Mouse (Mus musculus): ENCODE results near the gene 1110032A03Rik.

Gene 1110032A03Rik

GRCm38 (mm10) chr9:50774991-50775612 is at the start of gene 1110032A03Rik, which contains the start of gene Alg9:
TSS of gene 1110032A03Rik (minus strand) at chr9:50775520.
TSS of gene Alg9 (plus strand) at chr9:50775019.
- in situ Hi-C loops (cut with MboI, MseI) = no loop called here

GRCm38 (mm10) chr9:50823779-50824453 is 48.6 kb upstream of the 1110032A03Rik start:
- in situ Hi-C loops (cut with MboI, MseI) = no loop called here

DNA sequence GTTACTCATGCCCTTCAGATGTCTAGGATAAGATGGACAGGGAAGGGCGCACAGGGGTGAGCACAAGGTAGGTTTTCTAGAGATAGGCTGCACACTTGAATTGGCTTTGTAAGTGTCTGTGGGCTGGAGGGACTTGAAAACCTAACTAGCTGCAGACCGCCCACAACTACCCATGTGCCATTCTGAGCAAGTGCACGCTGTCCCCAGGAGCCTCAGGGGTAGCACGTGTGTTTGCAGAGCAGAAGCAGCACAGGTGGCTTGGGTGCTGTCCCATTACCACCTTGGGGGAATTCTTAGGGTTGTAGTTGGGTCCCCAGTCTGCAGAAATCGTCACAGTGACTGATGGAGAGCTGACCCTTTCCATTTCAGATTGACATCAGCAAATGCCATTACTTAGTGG is 46.9 kb upstream of the 1110032A03Rik start:
- in situ Hi-C loops (cut with MboI, MseI) = no loop called here

DNA sequence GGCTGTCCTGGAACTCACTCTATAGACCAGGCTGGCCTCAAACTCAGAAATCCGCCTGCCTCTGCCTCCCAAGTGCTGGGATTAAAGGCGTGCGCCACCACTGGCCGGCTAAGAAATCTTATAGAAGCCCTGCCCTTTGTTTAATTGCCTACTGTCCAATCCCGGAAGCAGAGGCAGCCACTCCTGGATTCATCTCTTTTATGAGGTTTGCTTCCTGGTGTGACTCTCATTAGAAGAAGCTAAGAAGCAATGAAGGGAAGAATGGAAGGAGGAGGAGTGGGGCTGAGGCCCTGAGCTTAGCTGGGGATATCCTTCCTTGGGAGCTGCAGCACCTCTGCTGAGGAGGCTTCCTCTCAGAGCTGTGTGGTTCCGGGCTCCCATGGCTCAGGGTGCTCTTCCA is 46.3 kb upstream of the 1110032A03Rik start:
- in situ Hi-C loops (cut with MboI, MseI) = no loop called here

GRCm38 (mm10) chr9:50819716-50820115 is 44.4 kb upstream of the 1110032A03Rik start:
- in situ Hi-C loops (cut with MboI, MseI) = no loop called here

- in situ Hi-C loops (cut with MboI, MseI) = no loop called here
Measured at GRCm38 (mm10) chr9:50818050-50818449, 42.7 kb upstream of the 1110032A03Rik start.

DNA sequence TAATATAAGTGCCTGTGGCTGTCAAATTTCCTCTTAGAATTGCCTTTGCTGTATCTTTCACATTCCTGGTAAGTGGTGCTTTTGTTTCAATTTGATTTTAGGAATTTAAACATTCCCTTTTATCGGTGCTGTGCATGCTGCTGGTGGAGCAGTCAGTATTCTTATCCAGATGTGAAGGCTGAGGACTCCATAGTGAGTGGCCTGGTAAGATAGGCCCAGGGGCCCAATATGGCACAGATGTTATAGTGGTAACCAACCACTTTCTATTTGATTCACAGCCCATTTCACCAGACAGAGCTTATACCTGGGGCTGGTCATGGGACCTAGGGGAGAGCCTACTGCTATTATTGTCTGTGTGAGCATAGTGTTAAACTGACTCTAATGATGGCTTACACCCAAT is 41.2 kb upstream of the 1110032A03Rik start:
- in situ Hi-C loops (cut with MboI, MseI) = no loop called here

- in situ Hi-C loops (cut with MboI, MseI) = no loop called here
Measured at GRCm38 (mm10) chr9:50815666-50816065, 40.3 kb upstream of the 1110032A03Rik start.

DNA sequence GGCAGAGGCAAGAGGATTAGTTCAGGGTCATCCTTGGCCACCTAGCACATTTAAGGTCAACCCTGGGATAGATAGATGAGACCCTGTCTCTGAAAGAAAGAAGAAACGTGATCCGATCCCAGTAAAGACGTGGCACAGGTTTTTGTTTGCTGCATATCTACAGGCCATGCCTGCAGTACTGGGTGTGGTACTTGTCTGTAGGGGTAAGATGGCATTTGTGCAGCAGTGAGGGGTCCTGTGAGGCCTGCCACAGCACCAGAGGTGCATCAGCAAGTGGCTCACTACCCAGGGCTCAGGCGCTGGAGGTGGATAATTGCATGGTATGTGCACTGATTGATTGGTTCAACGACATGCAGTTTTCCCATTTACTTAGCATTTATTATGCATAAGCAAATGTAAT is 38.5 kb upstream of the 1110032A03Rik start:
- in situ Hi-C loops (cut with MboI, MseI) = loop anchor here (5.0 kb wide), 1 partner anchor 39 kb away; no protein-coding TSS in a partner anchor

GRCm38 (mm10) chr9:50811746-50812145 is 36.4 kb upstream of the 1110032A03Rik start:
- in situ Hi-C loops (cut with MboI, MseI) = loop anchor here (5.0 kb wide), 1 partner anchor 41 kb away; no protein-coding TSS in a partner anchor

GRCm38 (mm10) chr9:50811187-50811586 is 35.9 kb upstream of the 1110032A03Rik start:
- in situ Hi-C loops (cut with MboI, MseI) = loop anchor here (5.0 kb wide), 1 partner anchor 41 kb away; no protein-coding TSS in a partner anchor

GRCm38 (mm10) chr9:50809146-50809545 is 33.8 kb upstream of the 1110032A03Rik start:
- in situ Hi-C loops (cut with MboI, MseI) = no loop called here

- in situ Hi-C loops (cut with MboI, MseI) = no loop called here
Measured at GRCm38 (mm10) chr9:50808471-50808870, 33.2 kb upstream of the 1110032A03Rik start.

DNA sequence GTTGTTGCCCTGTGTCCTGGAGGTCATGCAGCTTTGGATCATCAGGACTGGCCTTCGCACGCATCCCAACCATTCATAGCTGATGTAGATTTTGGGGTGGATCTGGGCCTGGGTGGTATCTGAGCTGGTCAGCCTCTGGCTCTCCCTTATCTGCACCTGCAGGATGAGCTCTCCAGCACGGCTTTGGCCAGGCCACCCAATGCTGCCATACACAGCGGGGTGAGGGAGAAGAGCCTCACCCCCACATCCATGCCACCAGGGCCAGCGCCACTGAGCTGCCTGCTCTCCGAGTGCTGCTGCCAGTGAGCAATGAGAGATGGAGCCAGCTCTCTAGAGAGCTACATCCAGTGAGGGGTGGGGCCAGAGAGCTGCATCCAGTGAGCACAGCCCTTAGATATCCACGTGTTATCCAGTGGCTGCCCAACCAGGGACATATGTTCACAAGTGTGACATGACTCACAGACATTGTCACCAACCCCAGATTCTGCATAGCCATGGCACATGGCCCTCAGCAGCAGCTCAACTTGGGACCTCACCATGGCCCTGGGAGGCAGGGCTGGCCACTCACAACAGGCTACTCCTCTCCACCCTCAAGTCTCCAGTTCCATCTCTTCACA is 27.8 kb upstream of the 1110032A03Rik start:
- in situ Hi-C loops (cut with MboI, MseI) = no loop called here

DNA sequence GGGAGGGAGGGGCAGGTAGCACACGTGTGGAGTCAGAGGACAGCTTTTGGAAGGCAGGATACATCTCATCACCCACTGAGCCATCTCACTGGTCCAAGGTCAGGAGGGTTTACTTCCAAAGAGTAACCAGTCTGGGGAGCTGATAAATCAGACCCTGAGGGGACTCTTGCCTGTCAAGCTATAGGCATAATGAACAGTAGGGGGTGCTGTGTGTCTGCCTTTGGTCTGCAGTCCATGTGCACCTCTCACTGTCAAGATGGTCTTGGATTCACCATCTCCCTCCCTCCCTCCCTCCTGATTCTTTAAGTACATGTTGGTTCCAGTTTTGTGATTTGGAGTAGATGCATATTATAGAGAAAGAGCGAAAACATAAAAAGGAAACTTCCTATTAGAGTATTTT is 25.7 kb upstream of the 1110032A03Rik start:
- in situ Hi-C loops (cut with MboI, MseI) = no loop called here

DNA sequence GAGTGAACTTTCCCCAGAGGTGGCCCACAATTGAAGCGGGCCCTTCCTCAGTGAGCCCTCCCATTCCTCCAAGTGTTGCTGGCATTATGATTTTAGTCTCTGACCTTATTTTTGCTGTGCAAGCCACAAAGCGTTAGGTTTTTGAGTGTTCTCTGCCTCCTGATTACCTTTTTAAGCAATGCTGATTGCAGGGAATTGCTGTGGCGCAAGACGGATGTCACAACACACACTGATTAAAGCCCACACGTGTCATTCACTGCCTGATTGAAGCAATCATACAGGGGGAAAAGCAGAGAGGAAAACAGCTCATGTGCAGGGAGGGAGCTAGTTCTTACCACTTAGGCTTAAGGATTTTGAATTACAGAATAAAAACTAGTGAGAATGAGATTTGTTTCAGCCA is 23.0 kb upstream of the 1110032A03Rik start:
- in situ Hi-C loops (cut with MboI, MseI) = no loop called here

DNA sequence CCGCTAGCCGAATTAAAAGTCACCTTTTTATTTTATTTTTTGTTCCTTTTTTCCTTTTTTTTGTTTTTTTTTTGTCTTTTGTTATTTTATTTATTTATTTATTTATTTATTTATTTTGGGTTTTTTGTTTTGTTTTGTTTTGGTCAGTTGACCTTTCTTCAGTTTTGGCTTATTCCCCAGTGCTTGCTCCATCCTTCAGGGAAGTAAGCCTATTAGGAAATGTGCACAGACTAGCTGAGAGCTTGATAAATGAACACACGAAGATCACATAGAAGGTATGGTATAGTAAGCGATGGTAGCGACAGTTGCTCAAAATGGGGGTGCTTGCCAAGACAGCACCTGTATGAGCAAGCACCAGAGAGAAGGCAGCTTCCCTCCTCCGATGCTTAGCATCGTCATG is 22.3 kb upstream of the 1110032A03Rik start:
- in situ Hi-C loops (cut with MboI, MseI) = no loop called here

GRCm38 (mm10) chr9:50796776-50797175 is 21.5 kb upstream of the 1110032A03Rik start:
- in situ Hi-C loops (cut with MboI, MseI) = no loop called here

DNA sequence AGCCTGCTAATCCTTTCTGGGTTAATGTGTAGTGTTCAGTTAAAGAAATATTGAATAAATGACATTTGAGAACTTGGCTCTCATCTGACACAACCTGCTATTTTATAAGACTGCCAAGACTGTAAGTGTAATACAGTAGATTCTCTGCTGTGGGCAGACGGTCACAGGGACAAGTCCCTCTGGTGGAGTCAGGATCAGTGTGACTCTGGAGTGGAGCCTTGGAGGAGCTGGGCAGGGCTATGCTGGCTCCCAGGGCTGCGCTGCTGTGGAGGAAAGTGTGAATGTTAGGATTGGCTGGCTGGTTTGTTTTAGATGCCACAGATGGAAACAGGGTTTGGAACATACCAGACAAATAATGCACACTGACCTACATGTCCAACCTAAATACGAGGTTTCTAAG is 19.9 kb upstream of the 1110032A03Rik start:
- in situ Hi-C loops (cut with MboI, MseI) = no loop called here

DNA sequence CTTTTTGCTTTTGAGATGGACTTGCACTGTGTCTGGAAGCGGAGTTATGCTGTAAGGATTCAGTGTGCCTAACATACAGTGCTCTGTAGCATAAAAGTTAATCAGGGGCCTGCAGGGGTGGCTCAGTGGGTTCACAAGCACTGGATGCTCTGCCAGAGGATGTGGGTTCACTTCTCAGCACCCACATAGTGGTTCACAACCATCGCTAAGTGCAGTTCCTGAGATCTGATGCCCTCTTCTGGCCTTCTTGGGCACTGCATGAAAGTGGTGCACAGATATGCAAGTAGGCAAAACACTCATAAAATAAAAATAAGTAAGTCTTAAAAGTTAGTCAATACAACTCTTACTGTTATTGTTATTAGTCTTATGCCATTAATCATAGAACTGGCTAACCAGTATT is 6.8 kb upstream of the 1110032A03Rik start:
- in situ Hi-C loops (cut with MboI, MseI) = loop anchor here (10.0 kb wide), 1 partner anchor 213 kb away; no protein-coding TSS in a partner anchor

- in situ Hi-C loops (cut with MboI, MseI) = no loop called here
Measured at GRCm38 (mm10) chr9:50776162-50776760, 941 bp upstream of the 1110032A03Rik start.

GRCm38 (mm10) chr9:50775662-50776126 is 374 bp upstream of the 1110032A03Rik start:
- in situ Hi-C loops (cut with MboI, MseI) = no loop called here
